Mouse (Mus musculus) embryonic stem cell, embryonic (primary cell): ENCODE results near the gene Sptbn2.

Experiments
- CTCF ChIA-PET, 4 experiments: fragments of 300-600 bp in 2 of 4; fragments of 350-600 bp in 2 of 4; sonication (Branson Sonifier 250); formaldehyde crosslinking; loops; one replicate each; lab custom pipeline; 2022; ENCODE audit warnings: inconsistent platforms in 2 of 4; lab: Charles Lee
- POLR2A ChIA-PET, 4 experiments: fragments of 300-600 bp in 2 of 4; fragments of 350-600 bp in 2 of 4; sonication (Branson Sonifier 250); formaldehyde crosslinking; loops; one replicate each; lab custom pipeline; 2022; ENCODE audit warnings: antibody characterized with exemption in 4 of 4, inconsistent platforms in 1 of 4; lab: Charles Lee

Sptbn2 gene

DNA sequence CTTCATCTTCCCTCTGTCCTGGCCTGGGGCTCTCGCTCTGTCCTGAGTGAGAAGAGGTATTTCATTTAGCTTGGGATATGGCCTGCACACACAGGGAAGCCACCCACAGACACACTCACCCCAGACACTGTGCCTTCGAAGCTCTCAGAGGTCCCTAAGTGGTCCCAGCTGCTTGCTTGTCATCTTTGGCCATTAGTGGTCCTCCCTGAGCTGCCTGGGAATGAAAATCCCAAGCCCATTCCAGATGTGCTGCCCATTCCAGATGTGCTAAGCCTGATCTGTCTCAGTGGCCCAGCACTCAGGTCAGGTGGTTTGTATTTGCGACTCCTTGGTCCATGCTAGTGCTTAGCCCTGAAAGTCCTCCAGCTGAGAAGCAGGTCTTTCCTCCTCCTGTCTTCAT, 2.9 kb downstream of the Sptbn2 start:
- CTCF ChIA-PET = interaction anchor here in 1 of 4 experiments (0.6 kb wide), 1 partner anchor 98 kb away, joined by 3 read pairs; no protein-coding TSS in a partner anchor
- POLR2A ChIA-PET = interaction anchor here in 1 of 4 experiments (1.3 to 5.2 kb wide), 3 partner anchors 9 to 25 kb away, joined by 3 to 23 read pairs (median 4); no protein-coding TSS in a partner anchor

DNA sequence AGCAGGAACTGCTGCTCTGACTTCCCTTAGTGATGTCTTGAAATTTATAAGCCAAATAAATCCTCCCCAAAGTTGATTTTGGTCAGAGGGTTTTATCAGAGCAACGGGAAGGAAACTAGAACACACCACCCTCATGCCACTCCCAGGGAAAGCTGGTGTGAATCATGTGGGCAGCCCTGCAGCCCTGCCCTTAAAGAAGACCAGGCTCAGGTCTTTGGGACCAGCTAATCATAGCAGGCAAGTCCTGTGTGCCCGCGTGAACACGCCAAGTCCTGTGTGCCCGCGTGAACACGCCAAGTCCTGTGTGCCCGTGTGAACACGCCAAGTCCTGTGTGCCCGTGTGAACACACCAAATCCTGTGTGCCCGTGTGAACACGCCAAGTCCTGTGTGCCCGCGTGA, 5.8 kb downstream of the Sptbn2 start:
- CTCF ChIA-PET = interaction anchor here in 1 of 4 experiments (0.7 kb wide), 1 partner anchor 8 kb away, joined by 3 read pairs; no protein-coding TSS in a partner anchor
- POLR2A ChIA-PET = interaction anchor here in 1 of 4 experiments (1.1 kb wide), 1 partner anchor 91 kb away, joined by 3 read pairs; the partner anchor contains the start of gene Rce1

DNA sequence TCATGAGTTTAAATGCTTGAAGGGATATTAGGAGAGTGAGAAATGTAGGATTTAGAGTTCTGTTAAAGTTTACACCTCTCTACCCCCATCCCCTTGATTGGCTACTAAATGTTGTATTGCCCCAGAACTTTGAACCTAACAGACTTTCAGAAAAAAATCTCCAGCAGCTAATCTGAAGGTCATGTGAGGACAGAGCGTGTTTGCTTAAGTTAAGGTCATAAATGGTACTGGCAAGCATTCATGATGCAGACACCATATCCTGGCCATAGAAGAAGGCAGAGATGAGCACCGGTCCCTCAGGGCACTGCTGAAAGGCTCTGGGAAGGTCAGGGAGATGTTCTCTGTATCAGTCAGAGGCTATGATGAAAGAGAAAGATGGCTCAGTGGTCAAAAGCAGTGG, 6.3 kb downstream of the Sptbn2 start:
- CTCF ChIA-PET = interaction anchor here in 1 of 4 experiments (0.6 kb wide), 1 partner anchor 989 kb away, joined by 3 read pairs; no protein-coding TSS in a partner anchor

DNA sequence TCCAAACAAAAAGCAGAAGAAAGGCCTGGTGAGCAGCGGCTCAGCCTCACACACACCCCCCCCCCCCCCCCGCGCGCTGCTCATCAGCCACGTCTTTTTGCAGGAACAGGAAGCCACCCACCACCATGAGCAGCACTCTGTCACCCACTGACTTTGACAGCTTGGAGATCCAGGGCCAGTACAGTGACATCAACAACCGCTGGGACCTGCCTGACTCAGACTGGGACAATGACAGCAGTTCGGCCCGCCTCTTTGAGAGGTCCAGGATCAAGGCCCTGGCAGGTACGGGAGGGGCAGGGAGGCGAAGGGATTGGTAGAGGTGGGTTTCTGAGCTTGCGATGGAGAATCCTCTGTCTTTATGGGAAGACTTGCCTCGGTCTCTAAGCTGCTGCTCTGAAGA, 7.7 kb downstream of the Sptbn2 start:
- ChIA-PET CTCF (interaction anchor here (0.5 to 1.3 kb wide), 5 partner anchors 25 to 935 kb away, joined by 3 to 6 read pairs (median 4); partner anchors contain the start of gene Gstp1 (in 1 of the 4)), POLR2A (interaction anchor here in 3 of 4 experiments (0.5 to 4.3 kb wide), 9 partner anchors 9 to 305 kb away, joined by 3 to 24 read pairs (median 3); partner anchors contain the start of genes Gm21992 (in 1 of the 3), Lrfn4 (in 1 of the 3), Rbm14 (in 1 of the 3) and Slc29a2 (in 1 of the 3))

More for the DNA sequence above, 6.3 kb downstream of the Sptbn2 start:
- POLR2A ChIA-PET = interaction anchor here in 1 of 4 experiments (1.1 kb wide), 1 partner anchor 92 kb away, joined by 3 read pairs; the partner anchor contains the start of gene Rce1

DNA sequence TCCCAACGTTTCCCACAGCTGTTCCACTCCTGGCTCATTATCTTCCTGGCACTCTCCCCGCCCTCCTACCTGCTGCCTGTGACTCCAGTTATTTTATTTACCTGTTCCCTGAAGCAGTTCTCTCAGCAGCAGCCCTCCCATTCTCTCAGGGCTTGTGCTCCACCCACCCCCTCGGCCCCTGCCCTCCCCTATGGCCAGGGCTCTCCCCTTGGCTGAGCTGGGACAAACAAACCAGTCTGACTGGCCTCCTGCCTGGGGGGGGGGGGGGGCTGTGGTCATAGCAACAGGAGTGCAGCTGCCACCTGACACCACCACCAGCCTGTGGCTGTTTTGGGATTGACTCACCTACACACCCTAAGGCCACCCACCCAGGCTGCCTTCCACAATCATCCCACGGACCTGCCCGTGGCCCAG, 8.4 kb downstream of the Sptbn2 start:
- POLR2A ChIA-PET = interaction anchor here in 3 of 4 experiments (0.6 to 4.3 kb wide), 10 partner anchors 9 to 304 kb away, joined by 3 to 24 read pairs (median 4); partner anchors contain the start of genes Lrfn4 (in 1 of the 3), Pcx (in 1 of the 3), Rce1 (in 1 of the 3) and Slc29a2 (in 1 of the 3)
- CTCF ChIA-PET = interaction anchor here in 2 of 4 experiments (1.3 to 1.5 kb wide), 2 partner anchors 24 to 294 kb away, joined by 4 read pairs; no protein-coding TSS in a partner anchor

DNA sequence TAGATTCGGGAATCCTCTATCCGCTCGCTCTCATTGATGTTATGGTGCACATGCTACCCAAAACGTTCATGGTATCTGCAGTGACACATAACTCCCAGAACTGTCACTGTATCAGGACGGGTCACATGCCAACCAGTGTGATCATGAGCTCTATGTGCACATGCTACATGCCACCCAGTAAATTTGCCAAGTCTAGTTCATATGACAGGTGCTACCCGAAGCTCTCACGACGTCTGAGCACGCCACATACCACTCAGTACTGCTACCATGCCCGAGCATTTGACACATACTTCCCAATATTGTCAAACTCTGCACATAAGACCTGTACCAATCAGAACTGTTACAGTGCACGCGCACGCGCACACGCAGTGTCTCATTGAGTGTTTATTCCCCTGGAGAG, 9.1 kb downstream of the Sptbn2 start:
- ChIA-PET CTCF (interaction anchor here in 2 of 4 experiments (1.0 to 1.5 kb wide), 3 partner anchors 23 to 294 kb away, joined by 3 to 4 read pairs (median 4); no protein-coding TSS in a partner anchor), POLR2A (interaction anchor here in 3 of 4 experiments (0.6 to 4.3 kb wide), 13 partner anchors 10 to 304 kb away, joined by 3 to 24 read pairs (median 4); partner anchors contain the start of genes Lrfn4 (in 1 of the 3), Pcx (in 1 of the 3), Rbm4b (in 1 of the 3) and Rce1 (in 1 of the 3))

DNA sequence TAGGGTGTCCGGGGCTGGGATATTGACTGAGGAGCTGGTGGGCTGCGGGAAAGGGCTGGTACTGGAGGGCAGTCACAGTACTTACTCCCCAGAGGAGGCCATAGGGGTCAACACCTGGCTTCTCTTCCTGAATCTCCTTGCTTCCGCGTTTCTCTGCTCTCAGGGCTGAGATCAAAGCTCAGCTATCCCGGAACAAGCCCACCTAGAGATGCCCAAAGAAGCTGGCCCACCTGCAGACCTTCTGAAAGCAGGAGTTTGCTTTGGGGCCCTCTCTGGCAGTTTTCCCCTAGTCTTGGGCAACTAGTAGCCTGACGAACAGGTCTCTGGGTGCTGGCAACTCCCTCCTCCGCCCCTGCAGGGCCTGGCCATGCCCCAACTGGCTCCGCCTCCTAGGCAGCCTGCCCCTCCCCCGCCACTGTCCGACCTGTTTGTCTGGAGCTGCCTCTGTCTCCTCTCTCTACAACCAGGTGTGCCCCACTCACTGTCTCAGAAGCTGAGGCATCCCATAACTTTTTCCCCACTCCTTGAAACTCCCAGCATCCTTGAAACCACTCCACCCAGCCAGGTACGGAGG, 9.8 kb downstream of the Sptbn2 start:
- POLR2A ChIA-PET = interaction anchor here in 3 of 4 experiments (0.6 to 4.3 kb wide), 17 partner anchors 8 to 241 kb away, joined by 3 to 24 read pairs (median 4); partner anchors contain the start of genes Sptbn2 (in 2 of the 3), Gm960 (in 1 of the 3), Mrpl11 (in 1 of the 3) and Pcx (in 1 of the 3)
- CTCF ChIA-PET = interaction anchor here in 2 of 4 experiments (0.6 to 1.5 kb wide), 7 partner anchors 12 to 295 kb away, joined by 3 to 5 read pairs (median 4); no protein-coding TSS in a partner anchor

DNA sequence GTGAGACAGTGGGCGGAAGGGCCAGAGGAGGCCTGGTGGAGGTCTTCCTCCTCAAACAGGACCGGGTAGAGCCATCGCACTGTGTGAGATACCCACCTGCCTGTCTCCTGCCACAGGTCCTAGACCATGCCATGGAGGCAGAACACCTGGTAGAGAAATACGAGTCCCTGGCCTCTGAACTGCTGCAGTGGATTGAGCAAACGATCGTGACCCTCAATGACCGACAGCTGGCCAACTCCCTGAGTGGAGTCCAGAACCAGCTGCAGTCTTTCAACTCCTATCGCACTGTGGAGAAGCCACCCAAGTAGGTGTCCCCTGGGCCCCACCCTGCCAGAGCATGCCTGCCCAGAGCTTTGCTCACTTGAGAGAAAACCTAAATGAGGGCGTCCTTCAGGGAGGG, 18.2 kb downstream of the Sptbn2 start:
- CTCF ChIA-PET = no interaction called here
- POLR2A ChIA-PET = interaction anchor here in 1 of 4 experiments (0.6 kb wide), 1 partner anchor 765 kb away, joined by 3 read pairs; no protein-coding TSS in a partner anchor

DNA sequence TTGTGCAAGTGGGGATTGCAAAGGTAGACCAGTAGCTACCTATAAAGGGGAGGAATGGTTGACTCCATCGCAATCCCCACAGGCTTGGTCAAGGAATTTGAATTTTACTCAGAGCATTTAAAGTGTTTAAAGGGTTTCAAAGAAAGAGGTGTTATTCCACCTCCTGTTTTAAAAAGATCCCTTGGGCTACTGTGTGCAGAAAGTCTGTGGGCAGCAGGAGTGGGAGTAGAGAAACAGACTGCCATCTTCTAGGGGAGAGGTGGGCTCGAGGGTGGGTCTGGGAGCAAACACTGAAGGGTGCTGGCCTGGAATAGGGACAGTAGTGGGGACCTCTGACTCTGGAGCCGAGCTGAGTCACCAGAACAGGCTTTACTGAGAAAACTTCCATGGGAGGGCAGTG, 22.1 kb downstream of the Sptbn2 start:
- ChIA-PET POLR2A (interaction anchor here in 3 of 4 experiments (0.6 to 1.7 kb wide), 7 partner anchors 9 to 320 kb away, joined by 3 to 6 read pairs (median 3); no protein-coding TSS in a partner anchor), CTCF (interaction anchor here (0.6 to 1.2 kb wide), 6 partner anchors 10 to 80 kb away, joined by 3 to 5 read pairs (median 3); no protein-coding TSS in a partner anchor)

DNA sequence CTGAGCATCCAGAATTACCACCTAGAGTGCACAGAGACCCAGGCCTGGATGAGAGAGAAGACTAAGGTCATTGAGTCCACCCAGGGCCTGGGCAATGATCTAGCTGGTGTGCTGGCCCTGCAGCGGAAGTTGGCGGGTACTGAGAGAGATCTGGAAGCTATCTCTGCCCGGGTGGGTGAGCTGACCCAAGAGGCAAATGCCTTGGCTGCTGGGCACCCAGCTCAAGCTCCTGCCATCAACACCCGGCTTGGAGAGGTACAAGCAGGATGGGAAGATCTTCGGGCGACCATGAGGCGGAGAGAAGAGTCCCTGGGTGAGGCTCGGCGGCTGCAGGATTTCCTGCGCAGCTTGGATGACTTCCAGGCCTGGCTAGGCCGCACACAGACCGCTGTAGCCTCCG, 26.9 kb downstream of the Sptbn2 start:
- POLR2A ChIA-PET = interaction anchor here (0.6 to 4.7 kb wide), 11 partner anchors 13 to 642 kb away, joined by 3 to 26 read pairs (median 5); partner anchors contain the start of genes Gm960 (in 1 of the 4), Mrpl11 (in 1 of the 4), Rce1 (in 1 of the 4) and Sptbn2 (in 1 of the 4)

DNA sequence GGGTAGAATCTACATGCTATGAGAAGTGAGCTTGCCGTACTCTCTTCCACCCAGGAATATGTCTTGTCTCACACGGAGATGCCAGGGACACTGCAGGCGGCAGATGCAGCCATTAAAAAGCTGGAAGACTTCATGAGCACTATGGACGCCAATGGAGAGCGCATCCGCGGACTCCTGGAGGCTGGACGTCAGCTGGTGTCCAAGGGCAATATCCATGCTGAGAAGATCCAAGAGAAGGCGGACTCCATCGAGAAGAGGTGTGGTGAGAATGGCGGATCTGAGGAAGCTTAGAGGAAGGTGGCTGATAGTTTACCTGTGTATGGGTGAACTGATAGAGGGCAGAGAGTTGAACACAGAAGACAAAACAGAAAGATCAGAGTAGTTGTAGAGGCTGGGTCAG, 28.1 kb downstream of the Sptbn2 start:
- CTCF ChIA-PET = interaction anchor here in 2 of 4 experiments (0.6 to 1.6 kb wide), 3 partner anchors 55 to 94 kb away, joined by 3 to 4 read pairs (median 4); no protein-coding TSS in a partner anchor
- POLR2A ChIA-PET = interaction anchor here in 2 of 4 experiments (0.6 to 4.7 kb wide), 7 partner anchors 12 to 306 kb away, joined by 3 to 26 read pairs (median 5); partner anchors contain the start of genes Rce1 (in 1 of the 2) and Sptbn2 (in 1 of the 2)

More for the DNA sequence above, 26.9 kb downstream of the Sptbn2 start:
- CTCF ChIA-PET = interaction anchor here (0.6 to 1.7 kb wide), 7 partner anchors 93 to 281 kb away, joined by 3 to 11 read pairs (median 4); no protein-coding TSS in a partner anchor

DNA sequence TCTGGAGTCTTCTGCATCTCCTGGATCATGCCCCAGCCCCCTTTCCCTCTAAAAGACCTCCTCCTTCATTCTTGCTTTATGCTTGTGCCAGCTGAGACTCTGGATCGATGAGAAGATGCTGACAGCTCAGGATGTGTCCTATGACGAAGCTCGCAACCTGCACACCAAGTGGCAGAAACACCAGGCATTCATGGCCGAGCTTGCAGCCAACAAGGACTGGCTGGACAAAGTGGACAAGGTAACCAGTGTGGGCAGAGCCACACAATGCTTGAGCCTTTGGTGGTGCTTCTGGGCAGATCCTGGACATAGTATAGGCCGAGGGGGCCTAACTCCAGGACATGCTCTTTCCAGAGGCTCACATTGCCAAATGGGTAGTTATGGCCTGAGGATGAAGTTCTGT, 28.8 kb downstream of the Sptbn2 start:
- ChIA-PET POLR2A (interaction anchor here in 1 of 4 experiments (2.3 to 4.7 kb wide), 3 partner anchors 11 to 27 kb away, joined by 10 to 26 read pairs (median 23); partner anchors contain the start of gene Sptbn2), CTCF (interaction anchor here in 3 of 4 experiments (0.5 to 1.4 kb wide), 3 partner anchors 34 to 398 kb away, joined by 3 to 4 read pairs (median 4); no protein-coding TSS in a partner anchor)

DNA sequence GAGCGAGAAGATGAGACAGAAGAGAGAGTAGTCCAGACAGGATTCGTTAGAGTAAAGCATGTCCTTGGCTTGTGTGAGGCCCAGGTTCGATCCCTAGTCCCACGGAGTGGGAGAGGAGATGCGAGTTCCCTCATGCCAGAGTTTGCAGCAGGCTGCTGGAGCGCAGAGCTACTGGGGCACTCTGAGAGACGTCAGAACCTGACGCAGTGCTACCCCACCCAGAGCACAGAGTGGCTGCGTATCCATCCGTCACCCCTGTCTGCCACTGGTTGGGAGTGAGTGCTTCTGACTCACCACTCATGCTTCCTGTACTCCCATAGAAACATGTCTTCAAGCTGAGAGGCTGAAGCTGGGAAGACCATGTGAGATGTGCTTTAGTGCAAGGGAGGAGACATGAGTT, 30.5 kb downstream of the Sptbn2 start:
- ChIA-PET CTCF (interaction anchor here in 3 of 4 experiments (0.6 to 2.9 kb wide), 7 partner anchors 14 to 285 kb away, joined by 3 to 19 read pairs (median 3); no protein-coding TSS in a partner anchor), POLR2A (interaction anchor here in 2 of 4 experiments (0.8 to 1.6 kb wide), 9 partner anchors 9 to 116 kb away, joined by 3 to 6 read pairs (median 4); partner anchors contain the start of gene Rce1 (in 1 of the 2))

DNA sequence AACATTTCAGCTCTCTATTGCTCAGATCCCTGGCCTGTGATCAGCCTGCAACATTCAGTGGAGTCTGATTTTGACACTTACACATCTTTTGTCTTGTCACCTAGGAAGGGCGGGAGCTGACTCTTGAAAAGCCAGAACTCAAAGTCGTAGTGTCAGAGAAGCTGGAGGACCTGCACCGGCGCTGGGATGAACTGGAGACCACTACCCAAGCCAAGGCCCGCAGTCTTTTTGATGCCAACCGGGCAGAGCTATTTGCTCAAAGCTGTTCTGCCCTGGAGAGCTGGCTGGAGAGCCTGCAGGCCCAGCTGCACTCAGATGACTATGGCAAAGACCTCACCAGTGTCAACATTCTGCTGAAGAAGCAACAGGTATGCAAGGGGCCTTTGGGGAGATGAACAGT, 31.3 kb downstream of the Sptbn2 start:
- POLR2A ChIA-PET = interaction anchor here in 2 of 4 experiments (0.8 to 1.9 kb wide), 10 partner anchors 9 to 117 kb away, joined by 3 to 6 read pairs (median 4); partner anchors contain the start of gene Rce1 (in 1 of the 2)
- CTCF ChIA-PET = interaction anchor here in 3 of 4 experiments (0.8 to 2.9 kb wide), 7 partner anchors 12 to 286 kb away, joined by 3 to 19 read pairs (median 3); no protein-coding TSS in a partner anchor

DNA sequence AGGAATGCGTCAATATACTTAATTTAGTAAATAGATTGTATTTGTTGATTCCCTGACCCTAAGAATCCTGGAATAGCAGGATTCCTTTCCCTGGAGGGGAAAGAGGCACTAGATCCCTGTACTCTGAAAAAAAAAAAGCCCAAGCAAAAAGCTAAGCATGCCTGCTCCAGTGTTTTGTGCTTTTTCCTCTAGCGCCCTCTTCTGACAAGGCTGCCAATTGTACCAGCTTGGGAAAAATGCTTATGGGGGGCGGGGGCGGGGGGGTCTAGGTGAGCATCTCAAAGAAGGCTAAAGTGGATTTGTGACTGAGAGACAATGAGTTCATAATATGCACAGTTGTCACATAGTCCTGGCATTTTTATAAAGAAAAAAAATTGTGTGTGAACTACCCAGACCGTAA, 32.6 kb downstream of the Sptbn2 start:
- ChIA-PET POLR2A (interaction anchor here (0.6 to 1.9 kb wide), 17 partner anchors 11 to 246 kb away, joined by 3 to 8 read pairs (median 3); partner anchors contain the start of genes Mrpl11 (in 1 of the 4) and Pcx (in 1 of the 4)), CTCF (interaction anchor here (0.5 to 2.9 kb wide), 53 partner anchors 10 to 1431 kb away, joined by 3 to 19 read pairs (median 4); partner anchors contain the start of genes 2010003K11Rik (in 2 of the 4), Ccdc87 (in 1 of the 4), Ccs (in 1 of the 4) and Gm21992 (in 1 of the 4))

DNA sequence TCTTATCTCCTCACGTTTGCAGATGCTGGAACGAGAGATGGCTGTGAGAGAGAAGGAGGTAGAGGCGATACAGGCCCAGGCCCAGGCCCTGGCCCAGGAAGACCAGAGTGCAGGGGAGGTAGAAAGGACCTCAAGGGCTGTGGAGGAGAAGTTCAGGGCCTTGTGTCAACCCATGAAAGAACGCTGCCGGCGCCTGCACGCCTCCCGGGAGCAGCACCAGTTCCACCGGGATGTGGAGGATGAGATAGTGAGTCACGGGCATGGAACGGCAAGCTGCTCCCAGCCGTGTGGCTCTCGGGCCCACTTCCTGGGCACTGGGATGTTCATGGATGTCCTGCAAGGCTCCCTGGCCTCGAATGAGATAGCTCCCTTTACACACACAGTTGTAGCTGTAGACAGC, 33.1 kb downstream of the Sptbn2 start:
- CTCF ChIA-PET = interaction anchor here (0.6 to 2.9 kb wide), 33 partner anchors 11 to 288 kb away, joined by 3 to 19 read pairs (median 4); partner anchors contain the start of genes 2010003K11Rik (in 2 of the 4), Ccdc87 (in 1 of the 4), Ccs (in 1 of the 4) and Gm21992 (in 1 of the 4)
- POLR2A ChIA-PET = interaction anchor here in 3 of 4 experiments (0.6 to 2.3 kb wide), 12 partner anchors 11 to 485 kb away, joined by 3 to 8 read pairs (median 3); partner anchors contain the start of genes Gm21992 (in 1 of the 3), Mrpl11 (in 1 of the 3), Pcx (in 1 of the 3) and Rbm14 (in 1 of the 3)
